ENCODE assay signal across 1 mouse cellular context in the genomic region with DNA sequence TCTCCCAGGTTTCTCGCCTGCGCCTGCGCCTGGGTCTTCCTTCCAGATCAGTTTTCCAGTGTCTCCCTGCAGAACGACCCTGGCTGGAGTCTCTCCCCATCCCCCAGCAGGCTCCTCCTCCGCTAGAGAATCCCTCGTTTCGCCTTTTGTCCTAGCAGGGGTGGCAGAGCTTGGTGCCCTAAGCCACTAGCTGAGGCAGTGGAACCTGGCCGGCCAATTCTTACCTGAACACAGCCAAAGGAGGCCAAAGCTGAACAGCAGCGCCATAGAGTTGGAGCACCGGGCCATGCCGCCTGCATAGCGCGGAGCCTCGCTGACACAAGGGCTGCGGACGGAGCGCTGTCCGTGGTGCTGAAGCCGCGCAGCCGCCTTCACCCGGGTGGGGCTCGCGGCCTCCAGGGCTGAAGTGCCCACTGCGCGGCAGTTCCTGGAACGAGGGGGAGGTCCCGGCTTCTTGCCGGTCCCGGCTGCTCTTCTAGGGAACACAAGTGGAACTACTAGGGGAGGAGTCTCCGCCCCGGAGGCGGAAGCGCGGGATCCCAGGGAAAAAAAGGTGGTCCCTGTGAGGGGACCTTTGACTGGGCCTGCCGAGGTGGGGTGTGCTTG.
TF ChIP-seq lines count a peak whose summit lies in the region.

Gene Chrnb2 (minus strand): TSS at position 514 of the 606 bp plus-strand sequence.

TF ChIP-seq in CH12.LX, 34 proteins besides CTCF, POLR2A, EP300 and RAD21:
- TF ChIP-seq POLR2AphosphoS2 (IDR thresholded peaks at IDR 0.05; ENCODE audit: low read depth, low read length) (no peak), TCF12 (IDR thresholded peaks at IDR 0.05; ENCODE audit: low read depth, low read length) (no peak), ELF1 (IDR thresholded peaks at IDR 0.05; ENCODE audit: low read depth, low read length) (0 out of 2 replicates have a peak, but pooled peaks have one; percentile 17), NRF1 (IDR thresholded peaks at IDR 0.05; ENCODE audit: low read depth, low read length) (peak; percentile 37; the same call in 1 of the 2 replicates), MXI1 (IDR thresholded peaks at IDR 0.05; ENCODE audit: low read depth, low read length) (peak; percentile 92), UBTF (IDR thresholded peaks at IDR 0.05; ENCODE audit: low read depth, low read length) (0 out of 2 replicates have a peak, but pooled peaks have one; percentile 48), SIN3A (IDR thresholded peaks at IDR 0.05; ENCODE audit: low read length) (peak; percentile 87)
TF ChIP-seq in CH12.LX: peak in this region for 5.
